Mouse (Mus musculus) liver, embryonic 15.5 days (tissue): Measurements from ENCODE around the gene Rnf151. TPM values are rescaled to one million over a fixed set of nuclear protein-coding genes. Genes with fewer than 3 reads are reported as not detected.

Source experiments
- ATAC-seq: fragments of 200-750 bp; cut with Nextera tagmentation; 2 replicates; pipeline ENCODE4 v1.8.0; 2017; ENCODE audit warnings: moderate number of reproducible peaks, mild to moderate bottlenecking, moderate library complexity; ENCODE audit not compliant: insufficient read depth
- H3K27ac ChIP-seq: fragments of 300-500 bp; sonication (generic); replicated peaks from 2 replicates; pipeline ENCODE4 v1.5.1; 2015; ENCODE audit warnings: mild to moderate bottlenecking, inconsistent platforms
- H3K27me3 ChIP-seq: fragments of 300-500 bp; sonication (generic); 2 replicates; pipeline ENCODE4 v1.6.1; 2015; ENCODE audit warnings: mild to moderate bottlenecking, inconsistent platforms
- H3K36me3 ChIP-seq: fragments of 300-500 bp; sonication (generic); replicated peaks from 2 replicates; pipeline ENCODE4 v1.6.1; 2015; ENCODE audit warnings: moderate library complexity, mild to moderate bottlenecking, inconsistent platforms
- H3K4me1 ChIP-seq: fragments of 300-500 bp; sonication (generic); replicated peaks from 2 replicates; pipeline ENCODE4 v1.6.1; 2015; ENCODE audit warnings: inconsistent platforms
- H3K4me2 ChIP-seq: fragments of 300-500 bp; sonication (generic); 2 replicates; pipeline ENCODE4 v1.6.1; 2015; ENCODE audit warnings: moderate library complexity, mild to moderate bottlenecking, inconsistent platforms
- H3K4me3 ChIP-seq: fragments of 300-500 bp; sonication (generic); replicated peaks from 2 replicates; pipeline ENCODE4 v1.5.1; 2015; ENCODE audit warnings: mild to moderate bottlenecking, inconsistent platforms
- H3K9ac ChIP-seq: fragments of 300-500 bp; sonication (generic); 2 replicates; pipeline ENCODE4 v1.6.1; 2015; ENCODE audit warnings: moderate library complexity, mild to moderate bottlenecking, inconsistent platforms
- H3K9me3 ChIP-seq: fragments of 300-500 bp; sonication (generic); replicated peaks from 2 replicates; pipeline ENCODE4 v1.6.1; 2016; ENCODE audit warnings: inconsistent platforms
- WGBS: fragments of 180-500 bp; shearing (Covaris S2); methylation state at CpG from one replicate; pipeline ENCODE4 v1.1.7; 2015; ENCODE audit warnings: mixed read lengths; ENCODE audit not compliant: insufficient replicate concordance; 5-methylcytosine and 5-hydroxymethylcytosine counted together
- polyA plus RNA-seq: library from polyadenylated mRNA; unstranded; fragments of >200 nt; fragmentation: Nextera tagmentation; extraction: Ambion mirVana; gene quantifications from 2 replicates; pipeline ENCODE4 v1.2.1, GENCODE M21; 2015

Gene Rnf151
- not detected in 2 replicates for polyA plus RNA-seq

DNA sequence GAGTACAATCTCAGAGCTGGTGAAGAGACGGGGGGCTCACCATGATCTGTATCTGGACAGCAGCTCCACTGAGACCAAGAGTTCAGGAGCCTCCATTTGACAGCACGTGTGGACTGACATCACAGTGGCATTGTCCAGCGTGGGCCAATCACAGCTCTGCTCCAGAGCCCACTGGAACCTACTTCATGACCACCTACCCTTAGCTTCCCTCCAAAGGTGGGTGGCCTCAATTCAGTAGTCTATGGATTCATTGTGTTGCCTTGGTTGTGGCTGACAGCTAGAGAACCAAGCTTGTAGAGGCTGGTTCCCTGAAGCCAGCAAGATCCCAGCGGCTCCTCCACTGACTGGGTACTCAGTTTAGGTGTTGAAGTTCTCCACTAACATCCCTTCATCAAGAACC lies at the start of gene Rnf151, which contains the start of gene Rps2:
Gene Rnf151, minus strand, starts transcription at position 121 of the 400 bp plus-strand sequence.
Gene Rps2, plus strand, starts transcription at position 174 of the 400 bp plus-strand sequence.
- no peaks in the 10 kb centered on the region for H3K27me3 ChIP-seq
- WGBS: 64% methylated on average over 4 of the region's 4 CpGs
- H3K36me3 ChIP-seq: peaks cover 33% of the 10 kb centered on the region
- H3K4me3 ChIP-seq: peak within 1 kb of the TSS; percentile 92
- 0 out of 2 replicates have a peak within 1 kb of the TSS, but pooled peaks have one; percentile 25 for H3K27ac ChIP-seq
- peak within 1 kb of the TSS; percentile 89 for H3K4me2 ChIP-seq
- no peaks in the 10 kb centered on the region for H3K9me3 ChIP-seq
- peak within 1 kb of the TSS; percentile 84 for H3K9ac ChIP-seq
- H3K4me1 ChIP-seq: peaks cover 38% of the 10 kb centered on the region
- ATAC-seq: no peak

DNA sequence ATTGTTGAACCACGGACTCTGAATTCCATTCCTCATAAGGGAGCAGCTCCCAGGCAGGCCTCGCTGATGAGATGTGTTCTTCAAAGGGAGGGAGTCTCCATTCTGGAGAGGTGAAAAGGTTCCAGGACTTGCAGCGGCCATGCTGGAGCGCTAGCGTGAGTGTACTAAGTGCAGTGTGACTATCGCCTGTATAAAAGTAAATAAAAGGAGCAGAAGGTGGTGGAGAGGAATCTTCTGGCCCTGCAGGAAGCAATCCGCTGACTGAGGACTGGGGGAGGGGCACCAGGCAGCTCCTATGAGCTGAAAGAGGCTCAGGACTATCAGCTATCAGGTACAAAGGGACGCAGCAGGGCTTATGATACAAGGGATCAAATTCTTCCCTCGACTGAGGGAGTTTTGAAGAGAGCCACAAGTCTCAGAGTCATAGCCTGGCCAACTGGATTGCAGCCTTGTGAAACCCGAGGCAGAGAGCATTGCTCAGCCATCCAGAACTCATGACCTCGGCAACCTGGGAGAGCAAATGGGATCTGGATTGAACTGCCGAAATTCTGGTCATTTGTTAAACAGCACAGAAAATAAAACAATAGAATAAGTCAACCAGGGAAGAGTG lies 48.5 kb upstream of the Rnf151 start:
- no peak overlapping the region for H3K27ac ChIP-seq
- no peaks in the 10 kb centered on the region for H3K36me3 ChIP-seq
- no peaks in the 10 kb centered on the region for H3K9me3 ChIP-seq
- H3K4me3 ChIP-seq: no peak overlapping the region
- H3K9ac ChIP-seq: no peak overlapping the region
- 33% methylated on average over 12 of the region's 12 CpGs for WGBS
- no peak overlapping the region for H3K4me2 ChIP-seq
- ATAC-seq: no peak
- peaks cover 72% of the 10 kb centered on the region for H3K27me3 ChIP-seq
- H3K4me1 ChIP-seq: 0 out of 2 replicates have a peak, but pooled peaks cover 6% of the 10 kb centered on the region

GRCm38 (mm10) chr17:24765016-24765905 lies 47.4 kb upstream of the Rnf151 start:
- Histone ChIP-seq H3K27ac (no peak overlapping the region), H3K9ac (no peak overlapping the region), H3K27me3 (peaks cover 83% of the 10 kb centered on the region)

GRCm38 (mm10) chr17:24761121-24761520 lies 43.3 kb upstream of the Rnf151 start:
- H3K9ac ChIP-seq: no peak overlapping the region
- H3K4me2 ChIP-seq: no peak overlapping the region
- H3K27ac ChIP-seq: no peak overlapping the region
- 37% methylated on average over 5 of the region's 5 CpGs for WGBS
- no peaks in the 10 kb centered on the region for H3K36me3 ChIP-seq
- no peaks in the 10 kb centered on the region for H3K9me3 ChIP-seq
- peaks cover 83% of the 10 kb centered on the region for H3K27me3 ChIP-seq
- H3K4me3 ChIP-seq: no peak overlapping the region
- no peaks in the 10 kb centered on the region for H3K4me1 ChIP-seq
- no peak for ATAC-seq

More at GRCm38 (mm10) chr17:24765016-24765905, 47.4 kb upstream of the Rnf151 start:
- Histone ChIP-seq H3K4me2 (no peak overlapping the region), H3K4me3 (no peak overlapping the region), H3K4me1 (0 out of 2 replicates have a peak, but pooled peaks cover 6% of the 10 kb centered on the region), H3K9me3 (no peaks in the 10 kb centered on the region), H3K36me3 (no peaks in the 10 kb centered on the region)
- WGBS: 32% methylated on average over 22 of the region's 22 CpGs
- no peak for ATAC-seq

DNA sequence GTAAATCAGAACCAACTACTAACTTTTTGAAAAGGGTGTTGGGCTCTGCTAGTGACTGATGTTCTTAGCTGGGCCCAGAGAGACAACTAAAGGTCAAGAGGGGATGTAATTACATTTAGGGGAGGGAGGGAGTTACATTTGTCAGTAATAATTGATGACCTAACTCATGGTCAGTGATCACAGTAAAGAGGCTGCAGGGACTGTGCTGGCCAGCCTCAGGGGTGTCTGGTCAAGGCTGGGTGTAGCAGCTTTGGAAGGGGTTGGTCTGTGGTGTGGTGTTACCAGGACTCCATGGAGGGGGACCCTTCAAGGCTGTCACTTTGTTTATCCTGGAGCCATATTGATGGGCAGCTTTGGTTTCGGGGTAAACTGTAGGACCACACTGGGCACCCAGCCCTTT lies 39.5 kb upstream of the Rnf151 start:
- Histone ChIP-seq H3K4me2 (no peak overlapping the region), H3K4me3 (no peak overlapping the region), H3K9me3 (no peaks in the 10 kb centered on the region), H3K27me3 (peaks cover 94% of the 10 kb centered on the region), H3K36me3 (no peaks in the 10 kb centered on the region), H3K9ac (no peak overlapping the region), H3K27ac (no peak overlapping the region), H3K4me1 (peaks cover 11% of the 10 kb centered on the region)
- WGBS: 66% methylated on average over 1 of the region's 1 CpGs
- no peak for ATAC-seq

DNA sequence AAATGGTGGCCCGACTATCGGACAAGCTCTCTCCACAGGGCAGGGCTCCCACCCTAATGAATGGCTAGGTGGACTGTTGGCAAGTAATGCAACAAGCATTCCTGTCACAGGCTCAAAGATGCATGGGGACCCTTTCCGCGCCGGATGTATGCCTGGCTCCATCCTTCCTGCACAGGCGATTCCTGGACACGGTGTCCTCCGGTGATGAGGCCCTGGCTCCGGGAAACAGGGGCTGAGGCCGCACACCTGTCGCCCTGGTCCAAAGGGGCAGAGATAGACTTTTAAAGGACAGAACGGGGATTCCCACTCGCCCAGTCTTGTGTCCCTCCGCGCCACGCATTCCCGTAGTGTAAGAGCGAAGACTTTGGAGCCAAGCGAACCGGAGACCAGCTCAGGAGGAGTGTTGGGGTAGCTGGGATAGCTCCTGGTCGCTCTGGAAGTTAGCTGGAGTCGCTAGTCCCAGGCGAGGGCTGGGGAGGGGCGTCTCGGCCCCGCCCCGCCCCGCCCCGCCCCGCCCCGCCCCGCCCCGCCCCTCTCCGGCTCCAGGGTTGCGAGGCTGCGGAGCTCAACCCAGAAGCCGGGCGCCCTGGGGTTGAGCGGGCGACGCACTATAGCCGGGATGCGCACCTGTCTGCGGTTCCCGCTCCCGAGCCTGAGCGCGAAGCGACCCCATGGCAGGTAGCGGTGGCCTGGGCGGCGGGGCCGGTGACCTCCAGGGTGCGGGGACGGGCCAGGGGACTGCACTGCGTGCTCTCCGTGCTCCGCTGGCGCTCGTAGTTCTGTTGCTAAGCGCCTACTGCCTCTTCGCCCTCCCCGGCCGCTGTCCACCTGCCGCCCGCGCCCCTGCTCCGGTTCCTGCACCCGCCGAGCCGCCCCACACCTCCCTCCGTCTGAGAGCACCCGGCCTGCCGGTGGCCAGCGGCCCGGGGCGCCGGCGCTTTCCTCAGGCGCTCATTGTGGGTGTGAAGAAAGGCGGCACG lies 34.8 kb upstream of the Rnf151 start, which contains the start of gene Hs3st6:
Gene Hs3st6, plus strand, starts transcription at position 574 of the 980 bp plus-strand sequence.
- Histone ChIP-seq H3K27me3 (peaks cover 94% of the 10 kb centered on the region), H3K27ac (no peak within 1 kb of the TSS), H3K4me1 (peaks cover 15% of the 10 kb centered on the region), H3K4me3 (peak within 1 kb of the TSS; percentile 53), H3K9ac (peak within 1 kb of the TSS; percentile 18; the same call in 1 of the 2 replicates), H3K9me3 (no peaks in the 10 kb centered on the region), H3K4me2 (peak within 1 kb of the TSS; percentile 78), H3K36me3 (no peaks in the 10 kb centered on the region)
- 1% methylated on average over 77 of the region's 82 CpGs for WGBS
- peak; percentile 72 for ATAC-seq

- Histone ChIP-seq H3K9ac (no peak overlapping the region), H3K4me2 (no peak overlapping the region), H3K27ac (no peak overlapping the region), H3K4me3 (no peak overlapping the region), H3K36me3 (no peaks in the 10 kb centered on the region), H3K4me1 (peaks cover 15% of the 10 kb centered on the region), H3K9me3 (no peaks in the 10 kb centered on the region), H3K27me3 (peaks cover 94% of the 10 kb centered on the region)
- WGBS: 12% methylated on average over 4 of the region's 4 CpGs
- ATAC-seq: no peak
Observed at GRCm38 (mm10) chr17:24751528-24751927, 33.7 kb upstream of the Rnf151 start.

GRCm38 (mm10) chr17:24746986-24747385 lies 29.1 kb upstream of the Rnf151 start:
- 42% methylated on average over 4 of the region's 4 CpGs for WGBS
- no peak for ATAC-seq
- Histone ChIP-seq H3K9me3 (no peaks in the 10 kb centered on the region), H3K9ac (no peak overlapping the region), H3K36me3 (no peaks in the 10 kb centered on the region; the same call in 1 of the 2 replicates), H3K27ac (no peak overlapping the region), H3K4me2 (no peak overlapping the region), H3K4me3 (no peak overlapping the region), H3K27me3 (peaks cover 58% of the 10 kb centered on the region), H3K4me1 (peaks cover 10% of the 10 kb centered on the region)

- H3K4me1 ChIP-seq: peaks cover 16% of the 10 kb centered on the region
- H3K27ac ChIP-seq: no peak overlapping the region
- no peak overlapping the region for H3K4me2 ChIP-seq
- no peak overlapping the region for H3K9ac ChIP-seq
- H3K27me3 ChIP-seq: peaks cover 46% of the 10 kb centered on the region
- H3K9me3 ChIP-seq: no peaks in the 10 kb centered on the region
- H3K36me3 ChIP-seq: peaks cover 5% of the 10 kb centered on the region
- 16% methylated on average over 7 of the region's 7 CpGs for WGBS
- ATAC-seq: no peak
- H3K4me3 ChIP-seq: no peak overlapping the region
Observed at GRCm38 (mm10) chr17:24745526-24746497, 27.9 kb upstream of the Rnf151 start.
